Mouse (Mus musculus): ENCODE data around the gene Sh3gl3.

Gene Sh3gl3

DNA sequence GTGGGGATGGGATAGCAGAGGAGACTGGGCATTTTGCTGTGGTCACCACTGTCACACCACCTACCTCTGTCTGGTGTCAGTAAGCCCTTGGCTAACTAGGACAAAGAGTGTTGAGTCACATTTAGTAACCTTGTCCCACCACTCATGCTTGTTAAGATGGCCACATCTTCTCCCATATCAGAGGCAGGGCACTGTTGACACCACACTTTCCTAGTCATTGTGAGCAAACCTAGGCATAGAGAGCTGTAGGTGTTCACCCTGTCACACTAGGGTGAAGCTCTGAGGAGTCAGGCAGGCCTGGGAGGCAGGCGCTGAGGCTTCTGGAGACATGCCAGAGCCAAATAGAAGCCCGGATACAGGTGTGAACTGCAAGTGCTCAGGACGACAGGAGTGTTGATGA is at the start of gene Sh3gl3:
Gene Sh3gl3, plus strand, starts transcription at position 301 of the 400 bp plus-strand sequence.
- DNase-seq, result no peak

DNA sequence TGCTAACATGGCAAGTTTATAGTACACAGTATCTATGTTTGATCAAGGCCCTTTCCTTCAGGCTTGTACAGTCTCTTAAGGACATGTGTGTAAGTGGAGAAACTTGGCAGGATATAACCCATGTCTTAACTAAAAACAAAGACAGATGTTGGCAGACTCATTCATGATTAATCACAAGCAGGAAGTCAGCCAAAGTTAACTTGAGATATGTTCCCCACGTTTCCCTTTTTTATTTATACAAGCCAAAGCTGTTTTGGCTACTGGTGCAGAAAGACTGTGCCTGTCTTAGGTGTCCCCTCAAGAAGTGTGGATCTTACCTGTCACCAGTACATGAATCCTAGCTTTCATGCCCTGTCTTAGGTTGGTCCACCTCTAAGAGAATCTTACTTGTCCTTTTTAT is 35.4 kb upstream of the Sh3gl3 start:
- DNase-seq, result no peak

DNA sequence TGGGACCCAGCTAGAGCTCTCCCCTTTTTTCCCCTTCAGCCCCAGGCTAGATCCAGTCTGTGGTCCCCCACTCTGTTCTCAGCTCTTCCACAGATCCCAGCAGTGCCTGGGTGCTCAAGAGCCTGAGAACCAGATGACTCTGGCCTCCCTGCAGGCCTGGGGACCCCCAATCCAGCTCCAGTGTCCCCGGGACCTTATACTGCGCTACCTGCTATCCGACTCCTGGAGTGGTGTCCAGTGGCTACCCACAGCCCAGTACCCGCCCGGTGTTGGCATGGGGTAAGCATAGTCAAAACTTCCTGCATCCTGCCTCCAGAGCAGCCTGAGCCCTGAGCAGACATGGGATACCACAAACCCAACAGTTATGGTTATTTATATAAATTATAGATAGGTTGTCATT is 26.5 kb upstream of the Sh3gl3 start:
- DNase-seq, result no peak

DNA sequence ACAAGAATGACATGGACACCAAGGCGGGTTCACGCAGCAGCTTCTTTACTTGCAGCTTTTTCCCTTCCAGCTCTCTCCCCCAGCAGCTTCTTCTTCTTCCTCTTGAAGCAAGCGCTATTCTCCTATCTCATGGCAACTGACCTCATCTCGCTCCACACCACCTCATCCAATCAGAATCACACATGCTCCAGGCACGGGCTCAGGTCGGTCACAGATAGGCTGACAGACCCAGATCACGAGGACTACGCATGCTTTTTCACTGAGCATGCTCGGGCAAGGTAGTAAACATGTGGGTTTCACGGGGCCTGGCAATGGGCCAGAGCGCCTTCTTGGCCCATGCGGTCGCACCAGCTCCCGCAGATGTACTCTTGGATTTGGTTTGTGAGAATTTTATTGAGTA is 9.0 kb upstream of the Sh3gl3 start:
- no peak for DNase-seq

DNA sequence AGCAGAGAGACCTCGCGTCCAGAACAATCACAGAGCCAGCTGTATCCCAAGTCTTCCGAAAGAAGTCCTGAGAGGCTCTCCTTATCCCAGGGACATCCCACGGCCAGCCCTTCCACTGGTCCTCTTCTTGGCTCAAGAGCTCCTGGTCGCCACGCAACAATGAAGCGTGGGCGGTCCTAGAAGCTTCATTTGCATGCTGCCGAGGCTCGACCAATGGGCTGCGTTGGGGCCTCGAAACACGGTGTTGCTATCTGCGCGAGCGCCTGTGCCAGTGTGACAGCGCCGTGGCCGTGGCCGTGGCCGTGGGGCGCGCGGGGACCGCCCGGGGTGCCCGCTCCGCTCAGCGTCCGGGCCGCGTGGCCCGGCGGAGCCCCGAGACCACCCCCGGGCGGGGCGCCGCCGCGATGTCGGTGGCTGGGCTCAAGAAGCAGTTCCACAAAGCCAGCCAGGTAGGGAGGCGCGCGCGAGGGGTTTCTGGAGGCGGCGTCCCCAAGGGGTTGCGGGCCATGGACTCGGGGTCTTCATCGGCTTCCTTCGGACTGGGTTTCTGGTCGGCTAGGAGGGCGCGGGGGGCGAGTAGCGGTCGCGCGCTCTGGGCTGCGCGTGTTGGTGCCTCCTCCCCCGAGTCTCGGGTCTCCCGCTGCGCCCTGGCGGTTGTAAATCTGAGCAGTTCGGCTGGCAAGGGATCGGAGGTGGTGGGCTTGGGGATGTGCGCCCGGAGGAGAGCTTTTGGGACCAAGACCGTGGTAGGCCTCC is 1.1 kb downstream of the Sh3gl3 start:
- DNase-seq, result peak; percentile 89

DNA sequence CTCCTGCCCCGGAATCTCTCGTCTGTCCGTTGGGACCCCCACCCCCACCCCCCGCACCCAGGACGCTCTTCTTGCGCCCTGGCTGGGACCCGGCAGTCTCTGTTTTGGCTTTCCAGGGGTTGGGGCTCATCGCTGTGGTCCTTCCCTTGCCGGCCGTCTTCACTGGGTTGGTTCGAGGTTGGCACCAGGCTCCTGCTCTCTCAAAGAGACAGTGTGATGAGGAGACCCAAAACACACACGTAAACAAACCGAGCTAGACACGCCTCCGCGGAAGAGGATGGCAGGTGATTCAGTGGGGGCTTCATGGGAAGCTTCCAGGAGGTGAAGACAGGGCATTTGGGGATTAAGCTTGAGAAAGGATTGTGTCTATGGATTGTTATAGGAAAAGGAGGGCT is 1.7 kb downstream of the Sh3gl3 start:
- peak; percentile 31 for DNase-seq

DNA sequence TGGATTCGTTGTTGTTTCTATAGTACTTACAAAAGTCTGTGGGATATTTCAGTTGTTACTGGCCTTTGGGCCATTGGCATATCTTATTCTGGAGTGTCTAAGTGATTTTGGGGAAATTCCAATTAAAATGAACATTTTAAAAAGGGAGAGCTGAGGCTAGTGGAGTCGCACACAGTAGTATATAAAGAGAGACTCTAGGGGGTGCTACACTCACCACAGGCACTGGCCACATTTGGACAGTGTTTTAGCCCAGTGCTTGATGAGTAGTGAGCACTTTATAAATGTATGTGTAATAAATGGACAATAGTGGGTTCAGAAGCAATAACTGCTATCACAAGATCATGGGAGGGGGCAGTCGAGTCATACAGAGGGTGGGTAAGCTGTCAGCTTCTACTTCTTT is 2.6 kb downstream of the Sh3gl3 start:
- no peak for DNase-seq

DNA sequence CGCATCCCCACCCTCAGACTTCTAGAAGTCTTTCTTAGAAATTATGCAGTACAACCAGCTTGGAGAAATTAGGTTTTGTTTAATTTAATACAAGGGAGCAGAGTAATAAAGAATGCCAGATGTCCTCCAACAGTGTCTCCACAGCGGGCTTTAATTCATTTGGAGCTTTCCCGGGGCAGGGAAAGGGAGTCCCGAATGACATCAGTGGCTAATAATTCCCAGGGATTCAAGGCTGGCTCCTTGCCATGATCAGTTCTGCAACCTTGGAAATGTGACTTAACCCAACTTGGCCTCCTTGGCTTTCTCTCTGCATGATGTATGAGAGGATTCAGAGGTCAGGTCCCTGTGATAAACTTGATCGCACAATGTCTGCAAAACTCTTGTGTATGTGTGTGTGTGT is 3.7 kb downstream of the Sh3gl3 start:
- no peak for DNase-seq

DNA sequence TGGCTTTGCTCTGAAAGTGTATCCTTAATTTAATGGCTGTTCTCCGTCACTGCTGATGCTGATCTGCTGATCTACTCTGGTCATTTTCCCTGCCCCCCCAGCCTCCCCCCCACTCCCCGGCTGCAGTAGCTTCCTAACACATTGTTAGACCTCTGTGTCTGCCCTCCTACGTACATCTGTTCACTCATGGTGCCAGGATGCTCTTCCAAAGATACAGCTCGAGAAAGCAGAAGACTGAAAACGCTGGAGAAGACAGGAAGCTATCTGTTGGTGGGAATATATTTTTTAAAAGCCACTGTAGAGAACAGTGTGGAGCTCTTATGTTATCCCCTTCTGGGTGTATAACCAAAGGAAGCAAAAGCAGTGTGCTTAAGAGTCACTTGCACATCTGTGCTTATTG is 7.3 kb downstream of the Sh3gl3 start:
- DNase-seq, result no peak

DNA sequence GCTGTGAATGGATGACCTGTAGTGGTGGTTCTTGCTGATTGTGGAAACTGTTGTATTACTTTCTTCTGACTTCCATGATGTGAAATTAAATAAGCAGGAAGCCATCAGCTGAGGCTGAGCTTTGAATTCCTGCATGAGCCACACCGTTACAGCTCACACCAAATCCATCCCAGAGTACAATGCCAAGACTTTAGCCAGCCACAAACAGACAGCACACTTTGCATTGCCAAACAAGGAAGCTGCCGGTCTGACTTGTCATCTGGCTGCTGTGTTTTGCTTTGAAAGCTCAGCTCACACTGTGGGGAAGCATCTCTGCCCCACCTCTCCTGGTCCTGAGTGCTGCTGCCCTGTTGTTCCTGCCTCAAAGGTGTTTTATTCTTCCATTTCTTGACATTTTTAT is 9.1 kb downstream of the Sh3gl3 start:
- DNase-seq, result no peak

DNA sequence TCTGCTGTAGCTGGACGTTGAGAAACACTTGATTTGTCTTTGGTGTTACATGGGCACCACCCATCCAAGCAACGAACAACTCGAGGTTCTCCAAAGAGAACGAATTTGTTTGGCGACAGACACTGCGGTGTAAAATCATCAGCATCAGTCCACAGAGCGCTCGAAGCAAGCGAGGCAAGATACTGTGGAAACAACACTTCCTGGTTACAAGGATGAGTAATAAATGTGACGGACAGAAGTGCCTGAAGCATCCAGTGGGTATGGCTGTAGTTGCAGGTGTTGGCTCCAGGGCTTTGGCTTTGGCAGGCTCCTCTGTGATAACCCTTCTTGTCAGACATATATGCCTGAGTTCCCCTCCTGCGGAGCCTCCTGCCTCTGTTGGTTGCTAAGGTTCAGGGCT is 18.0 kb downstream of the Sh3gl3 start:
- no peak for DNase-seq

DNA sequence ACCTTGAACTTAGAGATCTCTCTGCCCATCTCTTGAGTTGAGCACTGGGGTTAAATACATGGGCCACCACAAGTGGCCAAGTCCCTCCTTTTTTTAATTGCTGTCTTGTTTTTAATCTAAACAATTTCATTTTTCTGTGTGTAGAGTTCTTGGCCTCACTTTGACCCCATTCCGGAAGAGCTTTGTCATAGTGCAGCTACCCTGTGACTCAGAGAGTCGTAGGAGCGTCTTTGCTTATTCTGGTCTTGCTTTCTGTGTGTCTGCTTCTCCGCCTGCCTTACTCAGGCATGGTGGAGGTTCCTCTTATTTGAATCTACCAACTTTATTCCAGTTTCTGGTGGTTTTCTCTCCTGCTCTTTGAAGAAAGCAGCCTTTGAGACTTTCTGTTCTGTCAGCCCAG is 18.9 kb downstream of the Sh3gl3 start:
- DNase-seq, result no peak

DNA sequence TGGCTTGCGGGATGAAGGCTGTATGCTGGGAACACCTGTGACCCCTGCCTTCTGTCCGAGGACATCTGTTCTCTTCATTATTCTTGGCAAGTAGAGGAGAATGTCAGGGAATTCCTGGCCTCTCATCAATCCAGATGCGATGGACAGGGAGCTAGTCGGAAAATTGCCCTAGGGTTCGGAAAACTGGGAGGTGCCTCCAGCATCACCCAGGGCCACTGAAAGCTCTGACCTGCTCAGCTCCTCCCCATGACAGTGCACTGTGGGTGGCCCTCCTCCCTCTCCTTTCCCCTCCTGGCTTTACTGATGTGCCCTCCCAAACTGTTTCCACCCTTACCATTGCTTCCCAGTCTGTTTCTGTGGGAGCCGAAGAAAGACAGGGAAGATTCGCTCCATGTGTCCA is 29.5 kb downstream of the Sh3gl3 start:
- DNase-seq, result no peak

DNA sequence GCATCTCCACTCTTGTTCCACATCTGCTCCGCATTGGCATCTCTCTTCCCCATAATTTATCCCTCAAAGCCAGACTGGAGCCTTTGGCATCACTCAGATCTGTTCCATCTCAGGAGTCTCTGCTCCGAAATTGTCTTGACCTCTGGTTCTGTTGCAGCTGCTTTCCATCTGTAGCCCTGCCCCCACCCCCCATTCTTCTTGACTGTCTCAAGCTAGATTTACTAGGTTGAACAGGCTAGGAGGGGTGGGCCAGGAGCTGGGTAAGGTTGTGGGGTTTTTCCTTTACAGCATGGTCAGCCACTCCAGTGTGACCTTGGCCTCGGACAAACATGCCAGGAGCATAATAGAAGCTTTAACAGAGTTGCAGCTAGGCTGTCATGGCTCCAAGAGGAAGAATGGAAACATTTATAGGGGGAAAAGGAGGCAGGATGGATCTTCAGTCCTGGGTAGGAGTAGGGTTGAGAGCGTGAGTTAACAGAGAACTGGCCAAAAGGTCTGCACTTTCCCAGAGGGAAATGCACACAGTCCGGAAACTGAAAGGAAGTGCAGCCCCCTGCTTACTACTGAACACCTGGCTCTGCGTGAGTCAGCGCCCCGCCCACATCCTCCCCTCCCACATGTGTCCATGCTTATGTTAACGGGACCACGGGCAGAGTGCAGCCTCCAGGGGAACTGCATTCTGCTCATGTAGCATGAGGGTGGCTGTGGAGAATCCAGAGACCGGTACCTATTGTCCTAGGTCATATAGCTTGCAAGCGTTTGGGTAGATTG is 30.6 kb downstream of the Sh3gl3 start:
- DNase-seq, result no peak

DNA sequence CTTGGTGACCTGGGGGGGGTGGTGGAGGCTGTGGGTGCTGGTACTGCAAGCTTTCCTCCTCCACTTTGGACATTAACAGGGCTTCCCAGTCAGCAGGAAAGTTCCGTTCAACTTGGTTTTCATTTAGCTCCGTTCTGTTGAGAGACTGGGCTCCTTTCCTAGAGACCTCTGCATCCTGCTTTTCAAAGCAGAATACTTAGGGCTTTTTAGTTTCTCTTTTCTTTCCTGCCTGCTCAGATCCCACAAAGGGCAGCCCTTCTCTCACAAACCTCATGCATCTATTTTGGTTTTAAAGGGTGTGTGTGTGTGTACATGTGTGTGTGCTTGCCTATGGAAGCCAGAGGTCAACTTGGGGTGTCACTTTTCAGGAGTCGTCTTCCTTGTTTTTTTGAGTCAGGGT is 31.3 kb downstream of the Sh3gl3 start:
- no peak for DNase-seq

DNA sequence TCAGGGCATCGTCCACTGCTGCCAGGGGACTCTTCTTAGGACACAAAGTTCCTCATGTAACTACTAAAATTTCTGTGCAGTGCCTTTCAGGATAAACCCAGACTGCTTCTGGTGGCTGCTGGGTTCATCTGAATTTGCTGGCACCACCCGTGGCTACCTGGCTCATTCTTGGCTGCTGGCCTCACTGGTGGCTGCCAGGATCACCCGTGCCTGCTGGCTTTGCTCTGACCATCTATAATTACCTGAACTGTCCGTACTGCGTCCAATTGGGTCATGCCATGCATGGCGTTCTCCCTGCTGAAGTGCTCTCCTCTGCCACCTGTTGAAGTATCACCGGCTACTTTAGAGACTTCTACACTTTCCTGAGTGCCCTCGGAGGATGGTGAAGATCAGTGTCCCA is 33.1 kb downstream of the Sh3gl3 start:
- DNase-seq, result no peak

DNA sequence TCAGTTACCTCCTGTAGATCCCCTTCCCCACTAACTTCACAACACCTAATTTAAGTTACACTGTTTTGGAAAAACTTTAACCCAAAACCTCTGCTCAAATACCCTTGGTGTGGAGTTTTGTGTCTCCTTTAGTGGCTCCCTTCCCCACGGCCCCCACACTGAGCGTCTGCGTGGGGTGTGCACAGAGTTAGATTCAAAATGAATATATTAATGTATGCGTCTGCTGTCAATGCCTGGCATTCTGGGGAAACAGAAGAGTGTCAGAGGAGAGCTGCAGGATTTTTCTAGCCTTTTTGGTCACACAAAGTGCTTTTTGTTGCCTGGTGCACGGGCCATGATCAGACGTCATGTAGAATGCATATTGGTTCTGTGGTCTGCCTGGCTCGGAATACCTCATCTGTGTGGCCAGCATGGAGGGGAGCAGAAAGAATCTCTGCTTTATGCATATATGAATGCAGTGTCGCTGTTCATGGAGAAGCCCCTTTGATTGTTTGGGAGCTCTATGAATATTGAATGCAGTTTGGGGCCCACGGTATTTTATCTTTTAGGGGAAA is 47.8 kb downstream of the Sh3gl3 start:
- no peak for DNase-seq

DNA sequence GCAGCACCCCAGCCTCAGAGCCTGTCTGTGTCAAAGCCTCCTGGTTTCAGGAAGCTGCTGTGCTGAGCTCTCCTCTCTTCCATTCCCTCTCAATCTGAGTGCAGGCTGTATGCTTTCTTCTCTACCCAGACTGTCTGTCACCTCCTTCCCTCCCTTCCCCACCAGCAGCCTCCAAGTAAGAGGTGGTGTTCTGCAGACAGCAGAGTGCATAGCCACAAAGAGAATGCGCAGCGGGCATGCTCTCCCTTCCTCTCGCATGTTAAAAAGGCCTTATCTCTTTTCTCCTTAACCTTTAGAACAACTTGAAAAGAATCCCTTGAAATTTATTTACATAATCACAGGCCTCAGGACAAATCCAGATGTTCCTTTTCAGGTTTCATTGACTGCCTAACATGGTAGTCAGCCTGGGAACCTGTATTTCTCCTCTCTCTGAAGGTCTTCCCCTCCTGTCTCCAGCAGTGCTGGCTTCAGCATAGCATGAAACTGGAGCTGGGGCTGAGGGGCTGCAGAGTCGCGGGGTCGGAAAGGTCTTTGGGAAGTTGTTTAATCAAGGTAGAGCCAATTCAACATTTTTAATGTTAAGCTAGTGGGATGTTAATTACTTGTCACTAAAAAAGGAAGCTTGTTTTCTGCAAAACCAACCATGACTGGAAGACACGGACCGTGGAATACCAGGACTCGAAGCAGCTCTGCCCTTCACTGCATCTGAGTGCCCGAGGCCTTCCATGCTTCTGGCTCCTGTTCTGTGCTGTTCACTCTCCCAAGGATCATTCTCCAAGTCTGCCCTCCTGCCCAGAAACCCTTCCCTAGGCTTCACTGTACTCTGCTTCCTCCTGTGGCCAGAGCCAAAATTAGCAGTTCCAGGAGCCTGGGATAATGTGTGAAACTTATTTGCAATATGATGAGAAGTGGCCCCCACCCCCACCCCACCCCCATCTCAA is 50.5 kb downstream of the Sh3gl3 start:
- DNase-seq, result no peak

DNA sequence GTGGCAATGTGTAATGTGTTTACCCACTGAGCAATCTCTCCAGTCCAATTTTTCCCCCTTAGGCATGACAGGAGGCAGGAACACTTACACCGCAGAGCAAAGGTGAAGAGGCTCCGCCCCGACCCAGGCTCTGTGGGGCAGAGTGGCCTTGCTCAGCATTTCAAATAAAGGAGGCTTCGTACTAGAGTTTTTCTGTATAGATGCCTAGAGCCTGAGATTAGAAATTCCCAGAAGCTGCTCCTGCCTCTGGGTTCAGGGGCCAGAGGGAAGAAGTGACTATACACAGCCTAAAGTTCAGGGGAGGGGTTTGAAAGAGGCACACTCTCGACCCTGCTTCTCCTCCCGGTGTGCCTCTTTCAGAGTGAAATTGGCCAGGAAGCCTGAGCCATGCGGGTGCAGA is 59.6 kb downstream of the Sh3gl3 start:
- DNase-seq, result no peak

DNA sequence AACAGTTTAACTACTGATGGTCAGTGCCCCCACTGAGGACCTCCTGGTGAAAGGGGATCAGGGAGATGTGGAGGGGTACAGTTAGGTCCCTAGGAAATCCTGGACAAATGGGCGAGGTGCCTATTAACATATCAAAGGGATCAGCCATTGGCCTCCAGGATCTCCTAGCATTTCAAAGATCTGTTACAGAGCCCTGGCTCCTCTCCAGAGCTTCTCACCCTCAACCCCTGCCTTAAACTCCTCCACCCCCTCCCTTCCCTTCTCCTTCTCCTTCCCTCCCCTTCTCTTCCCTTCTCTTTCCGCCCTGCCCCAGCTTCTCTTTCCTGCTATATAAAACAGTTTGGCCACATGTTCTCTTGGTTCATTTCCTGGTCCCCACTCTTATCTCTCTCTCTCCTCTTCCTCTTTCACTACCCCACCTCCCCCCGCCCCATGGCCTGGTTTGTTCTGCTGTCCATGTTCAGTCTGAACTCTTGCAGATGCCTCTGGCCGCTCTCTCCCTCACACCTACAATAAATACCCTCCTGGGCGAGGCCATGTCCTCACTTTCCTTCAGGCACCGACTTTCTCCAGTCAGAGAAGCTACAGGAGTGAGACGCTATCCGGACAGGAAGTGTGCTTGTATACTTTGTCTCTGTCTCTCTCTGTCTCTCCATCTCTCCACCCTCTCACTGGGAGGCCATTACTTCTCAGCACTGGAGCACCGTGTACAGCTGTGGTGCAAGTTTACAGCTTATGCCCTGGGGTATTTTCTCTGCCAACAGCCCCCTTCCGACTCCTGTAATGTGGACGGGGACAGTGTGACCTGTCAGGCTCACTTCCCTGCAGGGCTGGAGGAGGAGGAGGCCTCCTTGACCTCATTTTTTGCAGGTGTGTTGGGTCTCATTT is 60.6 kb downstream of the Sh3gl3 start:
- DNase-seq, result no peak

DNA sequence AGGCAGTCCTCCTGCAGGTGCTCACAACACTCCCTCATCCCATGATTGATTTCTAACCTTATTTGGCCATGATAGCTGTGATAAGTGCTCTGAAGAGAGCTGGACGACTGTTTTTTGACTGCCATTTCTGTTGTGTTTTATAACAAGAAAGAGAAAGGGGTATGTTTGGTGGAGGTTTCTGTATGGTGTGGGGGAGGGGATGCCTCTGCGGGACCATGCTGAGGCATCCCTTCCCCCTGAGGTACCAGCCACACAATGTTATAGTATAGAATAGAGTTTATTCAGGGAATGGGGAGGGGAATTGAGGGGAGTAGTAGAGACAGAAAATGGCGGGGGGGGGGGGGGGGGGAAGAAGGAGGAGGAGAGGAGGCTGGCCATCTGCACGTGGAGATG is 61.3 kb downstream of the Sh3gl3 start:
- no peak for DNase-seq

DNA sequence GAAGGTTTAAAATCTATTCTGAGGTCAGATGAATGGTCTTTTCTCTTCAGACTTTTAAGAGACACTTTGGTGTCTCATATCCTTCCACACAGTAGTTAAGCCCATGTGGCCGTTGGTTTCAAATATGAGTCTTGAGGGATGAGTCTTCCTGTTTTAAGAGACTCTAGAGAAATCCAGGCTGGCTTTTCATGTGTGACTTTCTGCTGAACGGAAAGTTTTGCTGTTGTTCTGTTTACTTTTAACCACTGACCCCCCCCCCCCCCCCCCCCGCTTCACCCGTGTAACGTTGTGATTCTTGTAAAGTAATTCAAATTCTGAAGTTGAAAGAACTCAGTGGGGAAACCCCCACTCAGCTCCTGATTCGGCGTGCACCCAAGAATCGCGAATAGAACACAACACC is 61.8 kb downstream of the Sh3gl3 start:
- no peak for DNase-seq

Measured in right cerebral cortex, postnatal 25 days (tissue).